Mouse (Mus musculus) midbrain, embryonic 11.5 days (tissue): ENCODE results near the gene Nostrin. TPM values are rescaled to one million over a fixed set of nuclear protein-coding genes. Genes with fewer than 3 reads are reported as not detected.

Source experiments
- ATAC-seq: fragments of 200-750 bp; cut with Nextera tagmentation; 2 replicates; pipeline ENCODE4 v1.8.0; 2017; ENCODE audit warnings: moderate TSS enrichment, moderate library complexity; ENCODE audit not compliant: low FRiP score
- DNase-seq: peaks from one replicate; pipeline ENCODE4 v3.0.0; 2015; ENCODE audit warnings: low spot score; ENCODE audit errors: missing footprints
- H3K27ac ChIP-seq: fragments of 300-500 bp; sonication (generic); 2 replicates; pipeline ENCODE4 v1.5.1; 2014; ENCODE audit warnings: low read depth, low read length
- H3K27me3 ChIP-seq: fragments of 300-500 bp; sonication (generic); 2 replicates; pipeline ENCODE4 v1.6.1; 2014; ENCODE audit warnings: mild to moderate bottlenecking, low read length, moderate library complexity, mixed read lengths; ENCODE audit not compliant: control insufficient read depth, insufficient read depth
- H3K36me3 ChIP-seq: fragments of 300-500 bp; sonication (generic); 2 replicates; pipeline ENCODE4 v1.6.1; 2014; ENCODE audit warnings: mild to moderate bottlenecking, low read length, moderate library complexity, mixed read lengths; ENCODE audit not compliant: control insufficient read depth, insufficient read depth
- H3K4me1 ChIP-seq: fragments of 300-500 bp; sonication (generic); 2 replicates; pipeline ENCODE4 v1.6.1; 2014; ENCODE audit warnings: low read length; ENCODE audit not compliant: control insufficient read depth, insufficient read depth
- H3K4me2 ChIP-seq: fragments of 300-500 bp; sonication (generic); 2 replicates; pipeline ENCODE4 v1.6.1; 2014; ENCODE audit warnings: mild to moderate bottlenecking, moderate library complexity
- H3K4me3 ChIP-seq: fragments of 300-500 bp; sonication (generic); 2 replicates; pipeline ENCODE4 v1.5.1; 2014; ENCODE audit warnings: low read depth, low read length
- H3K9ac ChIP-seq: fragments of 300-500 bp; sonication (generic); 2 replicates; pipeline ENCODE4 v1.6.1; 2014; ENCODE audit warnings: low read length
- H3K9me3 ChIP-seq: fragments of 300-500 bp; sonication (generic); 2 replicates; pipeline ENCODE4 v1.6.1; 2016; ENCODE audit warnings: low read length; ENCODE audit not compliant: control insufficient read depth
- WGBS: fragments of 180-500 bp; shearing (Covaris S2); extraction: QIAGEN DNeasy Blood & Tissue Kit; methylation state at CpG from one replicate; pipeline ENCODE4 v1.1.7; 2014; 5-methylcytosine and 5-hydroxymethylcytosine counted together
- polyA plus RNA-seq: library from polyadenylated mRNA; unstranded; fragments of >200 nt; fragmentation: Nextera tagmentation; extraction: Ambion mirVana; gene quantifications from 2 replicates; pipeline ENCODE4 v1.2.1, GENCODE M21; 2014

The Nostrin gene
- polyA plus RNA-seq, 1 experiment from 2014 or later = 1.2 TPM

DNA sequence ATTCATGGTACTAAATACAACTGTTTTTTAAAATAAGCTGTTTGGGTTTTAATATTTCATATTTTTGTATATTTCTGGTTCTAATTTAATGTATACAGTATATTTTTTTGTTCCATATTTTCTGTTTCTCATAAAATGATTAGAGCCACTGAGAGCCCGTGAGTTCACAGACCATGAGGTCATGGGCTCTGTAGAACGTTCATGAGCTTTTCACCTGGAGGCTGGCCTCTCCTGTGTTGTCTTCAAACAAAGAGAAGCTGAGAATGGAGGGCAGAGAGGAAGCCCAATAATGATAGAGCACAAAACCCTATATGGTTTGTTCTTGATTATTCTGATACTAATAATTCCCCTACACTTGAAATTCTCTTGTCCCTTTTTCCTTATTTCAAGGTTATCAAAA, 89.1 kb downstream of the Nostrin start:
- H3K36me3 ChIP-seq = no peaks in the 10 kb centered on the region
- H3K4me3 ChIP-seq = no peak overlapping the region
- H3K4me1 ChIP-seq = peaks cover 3% of the 10 kb centered on the region; the same call in 1 of the 2 replicates
- H3K4me2 ChIP-seq = no peak overlapping the region
- 68% methylated on average over 2 of the region's 2 CpGs for WGBS
- ATAC-seq (no peak), DNase-seq (no peak)
- H3K27ac ChIP-seq = no peak overlapping the region
- no peaks in the 10 kb centered on the region for H3K27me3 ChIP-seq
- no peaks in the 10 kb centered on the region for H3K9me3 ChIP-seq
- no peak overlapping the region for H3K9ac ChIP-seq

GRCm38 (mm10) chr2:69226876-69227275, 91.3 kb downstream of the Nostrin start:
- H3K9ac ChIP-seq = no peak overlapping the region
- H3K4me1 ChIP-seq = peaks cover 2% of the 10 kb centered on the region; the same call in 1 of the 2 replicates
- H3K27ac ChIP-seq = no peak overlapping the region
- no peak overlapping the region for H3K4me2 ChIP-seq
- no peaks in the 10 kb centered on the region for H3K27me3 ChIP-seq
- no peaks in the 10 kb centered on the region for H3K9me3 ChIP-seq
- ATAC-seq = no peak
- no peak overlapping the region for H3K4me3 ChIP-seq
- no peaks in the 10 kb centered on the region for H3K36me3 ChIP-seq
- 82% methylated on average over 9 of the region's 9 CpGs for WGBS
- no peak for DNase-seq

- DNase-seq (no peak), ATAC-seq (no peak)
- Histone ChIP-seq H3K4me3 (no peak overlapping the region), H3K9me3 (no peaks in the 10 kb centered on the region), H3K4me2 (no peak overlapping the region), H3K27me3 (no peaks in the 10 kb centered on the region), H3K9ac (no peak overlapping the region), H3K4me1 (no peaks in the 10 kb centered on the region), H3K36me3 (no peaks in the 10 kb centered on the region), H3K27ac (no peak overlapping the region)
- WGBS = 87% methylated on average over 6 of the region's 6 CpGs
Measured at GRCm38 (mm10) chr2:69228635-69229034, 93.0 kb downstream of the Nostrin start.

DNA sequence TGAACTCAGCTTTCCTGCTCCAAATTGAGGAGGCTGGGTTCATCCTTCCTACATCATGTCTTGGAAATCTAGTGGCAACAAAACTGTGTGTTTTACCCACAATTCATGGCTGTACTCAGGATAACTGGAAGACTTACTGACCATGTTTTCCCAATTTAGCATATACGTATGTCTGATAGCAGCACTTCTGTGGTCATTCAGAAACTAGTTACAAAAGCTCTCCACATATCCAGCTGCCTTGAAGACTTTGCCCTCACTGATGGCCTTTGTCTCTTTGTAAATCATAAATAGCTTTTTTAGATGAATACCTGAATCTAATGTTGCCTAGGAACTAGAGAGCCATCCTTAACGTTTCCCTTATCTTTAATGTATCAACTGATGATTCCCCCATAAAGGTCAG, 94.5 kb downstream of the Nostrin start:
- Histone ChIP-seq H3K4me1 (no peaks in the 10 kb centered on the region), H3K9me3 (no peaks in the 10 kb centered on the region), H3K27me3 (no peaks in the 10 kb centered on the region), H3K27ac (no peak overlapping the region), H3K4me2 (no peak overlapping the region), H3K36me3 (no peaks in the 10 kb centered on the region), H3K4me3 (no peak overlapping the region), H3K9ac (no peak overlapping the region)
- ATAC-seq (no peak), DNase-seq (no peak)
- 92% methylated on average over 2 of the region's 2 CpGs for WGBS

DNA sequence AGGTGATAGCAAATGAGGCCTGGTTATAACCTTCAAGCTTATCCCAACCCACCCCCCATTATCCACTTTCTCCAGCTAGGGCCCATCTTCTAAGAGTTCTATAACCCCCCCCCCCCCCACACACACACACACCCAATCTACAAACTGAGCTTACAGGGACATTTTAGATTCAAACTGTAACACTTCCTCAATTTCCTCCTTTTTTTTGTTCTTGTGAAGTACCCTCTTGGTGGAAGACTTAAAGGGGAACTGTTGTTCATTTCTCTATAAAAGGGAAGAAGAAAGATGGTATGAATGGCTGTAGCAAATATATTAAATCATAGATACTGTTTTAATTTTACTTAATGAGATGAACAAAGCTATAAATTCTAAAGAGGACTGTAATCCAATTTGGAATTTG, 96.5 kb downstream of the Nostrin start:
- H3K27me3 ChIP-seq = no peaks in the 10 kb centered on the region
- H3K27ac ChIP-seq = no peak overlapping the region
- DNase-seq = no peak
- H3K36me3 ChIP-seq = no peaks in the 10 kb centered on the region
- H3K4me2 ChIP-seq = no peak overlapping the region
- H3K4me1 ChIP-seq = no peaks in the 10 kb centered on the region
- no peak overlapping the region for H3K4me3 ChIP-seq
- ATAC-seq = no peak
- H3K9ac ChIP-seq = no peak overlapping the region
- H3K9me3 ChIP-seq = no peaks in the 10 kb centered on the region

- H3K4me3 ChIP-seq = no peak overlapping the region
- ATAC-seq (no peak), DNase-seq (no peak)
- no peaks in the 10 kb centered on the region for H3K27me3 ChIP-seq
- H3K9me3 ChIP-seq = no peaks in the 10 kb centered on the region
- no peaks in the 10 kb centered on the region for H3K36me3 ChIP-seq
- H3K4me1 ChIP-seq = no peaks in the 10 kb centered on the region
- no peak overlapping the region for H3K27ac ChIP-seq
- H3K9ac ChIP-seq = no peak overlapping the region
- 85% methylated on average over 5 of the region's 5 CpGs for WGBS
- no peak overlapping the region for H3K4me2 ChIP-seq
Measured at GRCm38 (mm10) chr2:69234976-69235678, 99.5 kb downstream of the Nostrin start.

Other genes starting within 250 kb of the Nostrin start
- 276 and 289 TPM in 2 replicates for gene Spc25, start 70.4 kb downstream of the Nostrin start, polyA plus RNA-seq
- gene G6pc2, start 75.3 kb downstream of the Nostrin start, polyA plus RNA-seq = not detected in 2 replicates
- 0.03 TPM in 1 of 2 replicates, not detected in the other for gene Abcb11, start 206.8 kb downstream of the Nostrin start, polyA plus RNA-seq
- gene Dhrs9, start 244.6 kb downstream of the Nostrin start, polyA plus RNA-seq = not detected in 2 replicates